Mouse (Mus musculus) stomach, postnatal 0 days (tissue): Measurements from ENCODE around the gene Ncam1.

Experiments used
- CTCF ChIP-seq: IDR thresholded peaks from 2 replicates; pipeline ENCODE4 v1.5.1; 2016; ENCODE audit warnings: antibody characterized with exemption, low read depth, mild to moderate bottlenecking, moderate library complexity
- EP300 ChIP-seq: optimal IDR thresholded peaks from 2 replicates; pipeline ENCODE3; 2016; ENCODE audit warnings: antibody characterized with exemption

DNA sequence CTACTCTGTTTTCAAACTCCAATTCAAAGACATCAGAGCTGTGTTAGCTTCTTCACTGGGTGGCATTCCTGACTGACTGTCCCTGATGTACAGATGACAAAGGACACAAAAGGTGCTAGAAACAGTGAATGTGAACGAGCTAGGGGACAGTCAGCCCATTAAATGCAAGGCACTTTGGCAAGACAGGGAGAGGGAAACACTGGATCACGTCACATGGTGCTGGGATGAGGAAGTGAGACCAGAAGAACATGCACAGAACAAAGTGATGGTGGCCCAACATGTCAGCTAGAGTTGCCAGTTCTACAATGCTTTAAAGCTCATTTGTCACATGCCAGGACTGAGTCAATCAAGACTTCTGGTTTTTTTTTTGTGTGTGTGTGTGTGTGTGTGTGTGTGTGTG lies 247.4 kb downstream of the Ncam1 start:
- TF ChIP-seq CTCF = no peak
- TF ChIP-seq EP300 = no peak
